Mouse (Mus musculus) thymus, adult 2 months (tissue): ENCODE data around the gene Cd28. TPM values are rescaled to one million over a fixed set of nuclear protein-coding genes. Genes with fewer than 3 reads are reported as not detected.

Experiments
- DNase-seq: peaks from one replicate; pipeline ENCODE4 v3.0.0; 2021
- H3K27ac ChIP-seq: fragments of 200-500 bp; 2 replicates; pipeline ENCODE4 v1.5.1; 2012; ENCODE audit warnings: low read length, control low read depth; ENCODE audit not compliant: control insufficient read depth, insufficient read depth
- H3K27me3 ChIP-seq: fragments of 200-500 bp; 2 replicates; pipeline ENCODE4 v1.6.1; 2012; ENCODE audit warnings: mild to moderate bottlenecking, low read length, moderate library complexity, mixed read lengths; ENCODE audit not compliant: control insufficient read depth, insufficient read depth
- H3K36me3 ChIP-seq: fragments of 200-500 bp; 2 replicates; pipeline ENCODE4 v1.6.1; 2012; ENCODE audit warnings: mild to moderate bottlenecking, low read length, moderate library complexity; ENCODE audit not compliant: control insufficient read depth, insufficient read depth
- H3K4me1 ChIP-seq: fragments of 200-500 bp; replicated peaks from 2 replicates; pipeline ENCODE4 v1.6.1; 2012; ENCODE audit warnings: low read length; ENCODE audit not compliant: control insufficient read depth, insufficient read depth
- H3K4me3 ChIP-seq: fragments of 200-500 bp; 2 replicates; pipeline ENCODE4 v1.5.1; 2012; ENCODE audit warnings: mild to moderate bottlenecking, low read length, control low read depth, moderate library complexity; ENCODE audit not compliant: control insufficient read depth, insufficient read depth
- CTCF ChIP-seq: fragments of 200-500 bp; IDR thresholded peaks from 2 replicates; pipeline ENCODE4 v1.5.1; 2012; ENCODE audit warnings: mild to moderate bottlenecking, control low read depth, low read length, moderate library complexity, borderline replicate concordance; ENCODE audit not compliant: control insufficient read depth, poor library complexity, insufficient read depth; ENCODE audit errors: extremely low read depth
- POLR2A ChIP-seq: fragments of 200-500 bp; IDR thresholded peaks from 2 replicates; pipeline ENCODE4 v1.6.1; 2012; ENCODE audit warnings: mild to moderate bottlenecking, low read length, control low read depth, moderate library complexity; ENCODE audit not compliant: control insufficient read depth, poor library complexity, insufficient read depth; ENCODE audit errors: extremely low read depth
- WGBS: fragments of 180-500 bp; shearing (Covaris S2); methylation state at CpG from one replicate; pipeline ENCODE4 v1.1.7; 2018; 5-methylcytosine and 5-hydroxymethylcytosine counted together
- polyA plus RNA-seq: library from polyadenylated mRNA; depleted of rRNA; stranded (reverse); fragments of >200 nt; gene quantifications from 2 replicates; pipeline ENCODE4 v1.2.3, GENCODE M21; 2012; rRNA removed

Gene Cd28
- polyA plus RNA-seq = 56.0 and 58.4 TPM in 2 replicates

GRCm38 (mm10) chr1:60716567-60716966 lies at the start of gene Cd28:
TSS of gene Cd28 (plus strand) at chr1:60716800.
- no peak for TF ChIP-seq POLR2A
- TF ChIP-seq CTCF = no peak
- Histone ChIP-seq H3K27ac (no peak within 1 kb of the TSS), H3K4me3 (no peak within 1 kb of the TSS), H3K36me3 (no peaks in the 10 kb centered on the region), H3K4me1 (peaks cover 3% of the 10 kb centered on the region; the same call in 1 of the 2 replicates), H3K27me3 (no peaks in the 10 kb centered on the region)
- 88% methylated on average over 5 of the region's 5 CpGs for WGBS
- no peak for DNase-seq

DNA sequence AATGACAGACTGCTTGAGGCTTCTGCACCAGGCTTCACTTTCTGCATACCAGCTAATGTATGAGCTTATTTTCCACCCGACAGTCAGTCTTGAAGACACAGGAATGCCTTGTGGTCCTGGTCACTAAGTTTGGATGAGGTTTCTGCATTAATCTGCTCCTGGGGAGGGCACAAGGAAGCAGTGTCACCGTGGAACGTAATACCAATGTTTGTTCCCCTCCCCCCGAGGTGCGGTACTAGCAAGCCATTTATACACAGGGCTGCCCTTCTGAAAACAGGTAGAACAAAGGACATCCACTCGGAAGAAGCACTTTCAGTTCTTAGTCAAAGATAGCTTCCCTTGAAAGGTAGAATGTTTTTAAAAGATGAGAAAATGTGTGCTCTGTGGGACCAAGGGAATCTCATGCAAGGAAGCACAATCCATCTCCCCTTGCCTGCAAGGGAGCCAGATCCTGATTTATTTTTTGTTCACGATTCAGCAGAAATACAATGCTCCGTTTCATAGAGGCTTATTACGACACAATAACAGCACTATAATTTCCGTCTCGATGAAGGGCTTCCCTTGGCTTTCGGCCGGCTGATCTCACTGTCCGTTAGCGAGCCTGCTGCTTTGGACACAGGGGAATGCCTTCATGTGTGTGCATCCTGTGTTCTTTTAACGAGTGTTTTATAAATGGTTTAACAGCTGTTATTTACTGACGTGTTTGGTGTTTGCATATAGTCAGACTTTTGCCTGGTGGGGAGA lies 48.6 kb upstream of the Cd28 start:
- H3K4me3 ChIP-seq = no peak overlapping the region
- H3K36me3 ChIP-seq = no peaks in the 10 kb centered on the region
- no peak overlapping the region for H3K27ac ChIP-seq
- H3K4me1 ChIP-seq = no peaks in the 10 kb centered on the region
- no peaks in the 10 kb centered on the region for H3K27me3 ChIP-seq
- DNase-seq = no peak
- 87% methylated on average over 17 of the region's 17 CpGs for WGBS
- TF ChIP-seq POLR2A = no peak
- no peak for TF ChIP-seq CTCF

DNA sequence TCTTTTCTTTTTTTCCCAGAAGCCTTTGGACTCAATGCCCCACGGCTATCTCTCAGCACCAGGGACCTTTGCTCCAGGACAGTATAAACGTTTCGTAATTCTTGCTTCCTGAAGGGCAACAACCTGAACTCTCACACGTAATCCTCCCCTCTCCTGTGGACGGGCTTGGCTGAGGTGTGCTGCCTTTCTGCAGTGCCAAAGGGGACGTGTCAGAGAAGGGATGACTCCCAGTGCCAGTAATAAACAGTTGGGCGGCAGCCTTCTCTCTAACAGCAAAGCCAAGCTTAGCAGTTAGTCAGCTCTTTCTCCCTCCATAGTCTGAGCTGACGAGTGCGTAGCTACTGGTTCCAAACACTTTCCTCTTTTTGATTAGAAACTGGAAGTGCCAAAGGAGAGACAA lies 47.6 kb upstream of the Cd28 start:
- Histone ChIP-seq H3K36me3 (no peaks in the 10 kb centered on the region), H3K27me3 (no peaks in the 10 kb centered on the region), H3K27ac (no peak overlapping the region), H3K4me3 (no peak overlapping the region), H3K4me1 (no peaks in the 10 kb centered on the region)
- no peak for DNase-seq
- no peak for TF ChIP-seq POLR2A
- no peak for TF ChIP-seq CTCF
- WGBS = 84% methylated on average over 9 of the region's 9 CpGs

DNA sequence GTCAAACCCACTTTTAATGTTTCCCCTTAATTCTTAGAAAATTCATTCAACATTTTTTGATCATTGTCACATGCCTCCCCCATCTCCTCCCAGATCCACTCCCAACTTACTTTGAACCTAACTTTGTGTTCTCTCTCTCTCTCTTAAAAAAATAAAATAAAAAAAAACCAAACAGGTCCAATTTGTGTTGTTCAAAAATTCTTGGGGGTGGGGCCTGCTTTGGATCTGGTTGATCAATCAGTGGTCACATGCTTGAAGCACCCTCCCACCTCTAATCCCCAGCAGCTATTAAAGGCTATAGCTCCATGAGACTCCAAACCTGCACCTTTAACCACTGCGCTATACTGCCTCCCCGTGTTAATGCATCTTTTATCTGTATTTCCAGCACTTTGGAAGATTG lies 46.9 kb upstream of the Cd28 start:
- TF ChIP-seq CTCF (no peak), POLR2A (no peak)
- Histone ChIP-seq H3K36me3 (no peaks in the 10 kb centered on the region), H3K4me3 (no peak overlapping the region), H3K4me1 (no peaks in the 10 kb centered on the region), H3K27me3 (no peaks in the 10 kb centered on the region), H3K27ac (no peak overlapping the region)
- 56% methylated on average over 2 of the region's 2 CpGs for WGBS
- DNase-seq = no peak

DNA sequence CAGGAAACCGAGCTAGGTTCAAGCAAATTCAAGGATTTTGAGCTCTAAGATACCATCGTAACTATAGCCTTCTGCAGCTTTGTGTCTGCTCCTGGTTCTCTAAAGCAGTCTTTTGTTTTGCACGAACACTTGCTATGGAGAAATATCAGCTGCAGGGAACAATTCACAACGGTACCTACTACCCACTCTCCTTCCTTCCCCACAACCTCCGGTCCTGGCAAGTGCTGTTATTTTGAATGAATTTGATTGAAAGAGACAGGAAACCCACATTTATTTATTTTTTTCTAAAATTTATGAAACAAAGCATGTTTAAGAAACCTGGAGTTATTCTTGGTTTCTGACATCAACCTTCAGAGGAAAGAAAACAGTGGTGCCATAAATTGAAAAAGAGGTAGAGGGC lies 46.4 kb upstream of the Cd28 start:
- Histone ChIP-seq H3K27ac (no peak overlapping the region), H3K4me1 (no peaks in the 10 kb centered on the region), H3K27me3 (no peaks in the 10 kb centered on the region), H3K4me3 (no peak overlapping the region), H3K36me3 (no peaks in the 10 kb centered on the region)
- TF ChIP-seq POLR2A (no peak), CTCF (no peak)
- WGBS = 17% methylated on average over 5 of the region's 5 CpGs
- DNase-seq = no peak

DNA sequence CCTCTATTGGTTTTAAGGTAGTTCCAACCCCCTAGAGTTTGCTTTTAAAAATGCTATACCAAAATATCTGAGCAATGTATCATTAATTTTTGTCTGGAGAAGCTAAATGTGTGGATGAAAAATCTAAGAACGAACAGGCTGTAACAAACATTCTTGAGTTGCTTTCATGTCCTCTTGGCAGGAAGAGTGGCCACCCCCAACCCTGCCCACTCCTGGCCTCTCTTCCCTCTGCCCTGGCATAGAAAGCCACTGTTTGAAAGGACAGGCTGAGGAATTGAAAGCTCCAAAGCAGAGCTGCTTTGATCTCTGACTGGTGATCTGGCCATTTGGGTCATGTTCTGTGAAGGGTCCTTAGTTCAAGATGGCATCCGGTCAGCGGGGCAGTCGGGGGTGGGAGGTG lies 32.8 kb upstream of the Cd28 start:
- no peaks in the 10 kb centered on the region for H3K36me3 ChIP-seq
- TF ChIP-seq CTCF (no peak), POLR2A (no peak)
- no peak for DNase-seq
- H3K27ac ChIP-seq = no peak overlapping the region
- no peaks in the 10 kb centered on the region for H3K27me3 ChIP-seq
- no peak overlapping the region for H3K4me3 ChIP-seq
- H3K4me1 ChIP-seq = 0 out of 2 replicates have a peak, but pooled peaks cover 2% of the 10 kb centered on the region
- 92% methylated on average over 4 of the region's 4 CpGs for WGBS
